Mouse (Mus musculus) limb, embryonic 14.5 days (tissue): Measurements from ENCODE around the gene 1700012B09Rik. TPM values are rescaled to one million over a fixed set of nuclear protein-coding genes. Genes with fewer than 3 reads are reported as not detected.
A peak's percentile ranks its signal among the peaks of the same experiment; 100 is the strongest.

Experiments used
- ATAC-seq: fragments of 200-750 bp; cut with Nextera tagmentation; 2 replicates; pipeline ENCODE4 v1.8.0; 2017; ENCODE audit warnings: low read depth, moderate number of reproducible peaks, moderate TSS enrichment; ENCODE audit not compliant: low FRiP score
- DNase-seq: peaks from one replicate; pipeline ENCODE4 v3.0.0-alpha.2; 2015; ENCODE audit warnings: low spot score
- H3K27ac ChIP-seq: fragments of 300-500 bp; sonication (generic); replicated peaks from 2 replicates; pipeline ENCODE4 v1.5.1; 2014; ENCODE audit warnings: low read depth, mild to moderate bottlenecking, low read length, moderate library complexity, mixed read lengths
- H3K27me3 ChIP-seq: fragments of 300-500 bp; sonication (generic); 2 replicates; pipeline ENCODE4 v1.6.1; 2014; ENCODE audit warnings: low read length, mixed read lengths; ENCODE audit not compliant: control insufficient read depth, insufficient read depth
- H3K36me3 ChIP-seq: fragments of 300-500 bp; sonication (generic); 2 replicates; pipeline ENCODE4 v1.6.1; 2014; ENCODE audit warnings: mild to moderate bottlenecking, low read length, moderate library complexity, mixed read lengths; ENCODE audit not compliant: control insufficient read depth, insufficient read depth
- H3K4me1 ChIP-seq: fragments of 300-500 bp; sonication (generic); 2 replicates; pipeline ENCODE4 v1.6.1; 2014; ENCODE audit warnings: antibody characterized with exemption, low read length, mixed read lengths; ENCODE audit not compliant: control insufficient read depth, insufficient read depth
- H3K4me2 ChIP-seq: fragments of 300-500 bp; sonication (generic); replicated peaks from 2 replicates; pipeline ENCODE4 v1.6.1; 2014; ENCODE audit warnings: low read depth, mild to moderate bottlenecking, low read length, moderate library complexity; ENCODE audit not compliant: severe bottlenecking
- H3K4me3 ChIP-seq: fragments of 300-500 bp; sonication (generic); replicated peaks from 2 replicates; pipeline ENCODE4 v1.5.1; 2014; ENCODE audit warnings: low read length
- H3K9ac ChIP-seq: fragments of 300-500 bp; sonication (generic); 2 replicates; pipeline ENCODE4 v1.6.1; 2014; ENCODE audit warnings: mild to moderate bottlenecking, low read depth, low read length, moderate library complexity; ENCODE audit not compliant: severe bottlenecking
- H3K9me3 ChIP-seq: fragments of 300-500 bp; sonication (generic); 2 replicates; pipeline ENCODE4 v1.6.1; 2016; ENCODE audit warnings: low read length; ENCODE audit not compliant: control insufficient read depth
- POLR2A ChIP-seq: fragments of 200-500 bp; IDR thresholded peaks from 2 replicates; pipeline ENCODE4 v1.8.0; 2012; ENCODE audit warnings: inconsistent platforms, mild to moderate bottlenecking, moderate library complexity, borderline replicate concordance; ENCODE audit not compliant: insufficient read depth, insufficient read length; ENCODE audit errors: extremely low read depth
- WGBS: fragments of 180-500 bp; shearing (Covaris S2); extraction: QIAGEN DNeasy Blood & Tissue Kit; methylation state at CpG from one replicate; pipeline ENCODE4 v1.1.7; 2014; 5-methylcytosine and 5-hydroxymethylcytosine counted together
- polyA plus RNA-seq, 2 experiments: library from polyadenylated mRNA; depleted of rRNA in 1 of 2; stranded (reverse) in 1 of 2; unstranded in 1 of 2; fragments of >200 nt; fragmentation: Nextera tagmentation in 1 of 2; extraction: Ambion mirVana in 1 of 2; gene quantifications; 2 replicates each; pipeline versions ENCODE4 v1.2.1 to v1.2.3; 2012 to 2014

Gene 1700012B09Rik
- not detected in 2 replicates for polyA plus RNA-seq (2012; rRNA removed)
- not detected in 2 replicates for polyA plus RNA-seq (2014; fragmentation: Nextera tagmentation; extraction: Ambion mirVana)

DNA sequence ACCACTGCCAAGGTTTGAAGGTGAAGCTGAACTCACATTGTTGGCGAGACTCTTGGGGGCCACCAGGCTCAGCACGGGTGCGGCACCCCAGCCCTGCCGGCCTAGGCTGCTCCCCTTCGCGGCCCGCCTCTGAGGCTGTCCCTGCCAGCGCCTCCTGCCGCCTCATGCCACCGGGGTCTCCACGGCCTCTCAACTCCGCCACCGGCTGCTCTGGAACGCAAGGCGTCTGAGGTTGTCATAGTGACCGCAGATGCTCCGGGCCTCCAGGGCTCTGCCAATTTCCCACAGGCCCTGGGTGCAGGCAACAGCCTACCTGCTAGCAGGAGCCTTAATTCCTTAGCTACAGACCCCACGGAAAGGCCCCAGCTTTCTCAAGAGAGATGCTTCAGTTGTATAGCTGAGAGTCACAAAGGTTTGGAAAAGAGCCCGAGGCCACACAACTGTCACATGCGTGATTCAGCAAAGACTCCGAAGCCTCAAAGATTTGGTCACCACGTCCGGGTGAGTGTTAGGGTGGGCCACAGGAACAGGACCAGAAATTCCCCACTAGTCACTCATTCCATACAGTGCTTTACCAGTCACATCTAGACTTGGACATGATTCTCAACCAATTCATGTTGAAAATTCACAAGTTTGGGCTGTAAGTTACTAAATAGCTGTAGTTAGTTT, at the start of gene 1700012B09Rik:
1700012B09Rik (minus strand) TSS at position 228 of the 669 bp plus-strand sequence.
- no peak for ATAC-seq
- H3K9ac ChIP-seq, result no peak within 1 kb of the TSS; the same call in 1 of the 2 replicates
- no peak within 1 kb of the TSS for H3K27ac ChIP-seq

DNA sequence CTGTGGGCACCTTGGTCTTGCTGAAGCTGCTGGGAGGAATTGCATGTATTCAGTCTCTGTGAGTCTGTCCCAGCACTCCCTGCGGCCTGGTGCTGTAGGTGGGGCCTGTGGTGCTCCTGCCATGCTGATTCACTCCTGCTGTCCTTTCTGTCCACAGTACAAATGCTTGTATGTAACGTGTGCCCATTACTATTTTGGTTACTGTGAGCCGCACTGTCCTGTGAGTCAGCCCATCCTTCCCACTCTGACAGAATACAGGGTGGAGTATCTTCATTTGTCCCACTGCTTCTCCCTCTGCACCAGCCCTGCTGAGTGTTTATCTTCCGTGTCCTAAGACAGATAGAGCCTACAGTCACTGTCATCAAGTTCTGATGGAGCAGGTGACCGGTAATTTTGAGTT, 39.3 kb upstream of the 1700012B09Rik start:
- no peak overlapping the region for H3K27ac ChIP-seq
- no peaks in the 10 kb centered on the region for H3K9me3 ChIP-seq
- 93% methylated on average over 5 of the region's 5 CpGs for WGBS
- no peak overlapping the region for H3K9ac ChIP-seq
- H3K4me1 ChIP-seq, result no peaks in the 10 kb centered on the region
- ATAC-seq (no peak), DNase-seq (no peak)
- H3K4me3 ChIP-seq, result no peak overlapping the region
- TF ChIP-seq POLR2A, result no peak
- no peak overlapping the region for H3K4me2 ChIP-seq
- H3K36me3 ChIP-seq, result peaks cover 59% of the 10 kb centered on the region
- no peaks in the 10 kb centered on the region for H3K27me3 ChIP-seq

More for the DNA sequence above, at the start of gene 1700012B09Rik:
- no peak for DNase-seq
- H3K27me3 ChIP-seq, result no peaks in the 10 kb centered on the region
- H3K9me3 ChIP-seq, result no peaks in the 10 kb centered on the region
- no peaks in the 10 kb centered on the region for H3K36me3 ChIP-seq
- H3K4me1 ChIP-seq, result peaks cover 19% of the 10 kb centered on the region
- 16% methylated on average over 23 of the region's 23 CpGs for WGBS
- peak within 1 kb of the TSS; percentile 25; the same call in 1 of the 2 replicates for H3K4me2 ChIP-seq
- H3K4me3 ChIP-seq, result no peak within 1 kb of the TSS
- TF ChIP-seq POLR2A, result no peak

DNA sequence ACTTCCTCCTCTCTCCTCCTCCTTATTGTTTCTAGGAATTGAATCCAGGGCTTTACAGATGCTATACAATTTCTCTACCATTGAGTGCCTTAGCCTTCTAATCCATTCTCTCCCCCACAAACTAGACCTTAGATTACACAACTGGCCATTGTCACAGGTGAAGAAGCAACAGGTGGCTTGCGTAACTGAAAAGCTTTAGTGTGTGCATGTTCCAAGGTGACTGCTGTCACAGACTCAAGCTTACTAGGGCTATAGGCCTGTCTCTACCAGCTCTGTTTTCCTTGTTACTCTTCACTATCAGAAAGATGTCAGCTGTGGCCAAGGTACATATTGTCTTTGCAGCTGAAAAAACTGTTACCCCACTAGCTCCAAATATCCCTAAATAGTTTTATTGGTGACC, 36.0 kb upstream of the 1700012B09Rik start:
- 90% methylated on average over 1 of the region's 1 CpGs for WGBS
- ATAC-seq (no peak), DNase-seq (no peak)
- TF ChIP-seq POLR2A, result no peak
- H3K4me3 ChIP-seq, result no peak overlapping the region
- H3K27me3 ChIP-seq, result no peaks in the 10 kb centered on the region
- H3K4me1 ChIP-seq, result no peaks in the 10 kb centered on the region
- no peak overlapping the region for H3K4me2 ChIP-seq
- H3K36me3 ChIP-seq, result peaks cover 62% of the 10 kb centered on the region
- no peak overlapping the region for H3K27ac ChIP-seq
- H3K9ac ChIP-seq, result no peak overlapping the region
- H3K9me3 ChIP-seq, result no peaks in the 10 kb centered on the region

DNA sequence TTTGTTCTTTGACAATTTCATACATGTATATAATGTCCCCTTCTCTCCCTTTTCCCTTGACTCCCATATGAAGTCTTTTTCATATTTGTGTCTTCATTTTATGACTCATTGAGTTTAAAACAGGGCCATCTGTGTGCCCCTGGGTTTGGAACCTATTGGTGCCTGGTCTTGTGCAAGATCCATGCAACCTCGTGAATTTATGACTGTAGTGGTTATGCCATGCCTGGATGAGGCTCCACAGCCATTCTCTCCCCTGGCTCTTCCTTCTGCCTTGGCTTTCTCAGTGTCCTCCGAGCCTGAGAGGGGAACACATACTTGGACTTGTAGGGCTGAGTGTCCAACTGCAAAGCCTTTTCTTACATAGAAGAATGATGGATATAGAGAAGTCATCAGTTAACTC, 34.9 kb upstream of the 1700012B09Rik start:
- no peak overlapping the region for H3K27ac ChIP-seq
- TF ChIP-seq POLR2A, result no peak
- H3K36me3 ChIP-seq, result peaks cover 65% of the 10 kb centered on the region
- no peak overlapping the region for H3K4me3 ChIP-seq
- no peak overlapping the region for H3K4me2 ChIP-seq
- H3K9me3 ChIP-seq, result no peaks in the 10 kb centered on the region
- DNase-seq, result no peak
- H3K27me3 ChIP-seq, result no peaks in the 10 kb centered on the region
- no peak overlapping the region for H3K9ac ChIP-seq
- no peak for ATAC-seq
- no peaks in the 10 kb centered on the region for H3K4me1 ChIP-seq
- WGBS, result 96% methylated on average over 2 of the region's 2 CpGs

DNA sequence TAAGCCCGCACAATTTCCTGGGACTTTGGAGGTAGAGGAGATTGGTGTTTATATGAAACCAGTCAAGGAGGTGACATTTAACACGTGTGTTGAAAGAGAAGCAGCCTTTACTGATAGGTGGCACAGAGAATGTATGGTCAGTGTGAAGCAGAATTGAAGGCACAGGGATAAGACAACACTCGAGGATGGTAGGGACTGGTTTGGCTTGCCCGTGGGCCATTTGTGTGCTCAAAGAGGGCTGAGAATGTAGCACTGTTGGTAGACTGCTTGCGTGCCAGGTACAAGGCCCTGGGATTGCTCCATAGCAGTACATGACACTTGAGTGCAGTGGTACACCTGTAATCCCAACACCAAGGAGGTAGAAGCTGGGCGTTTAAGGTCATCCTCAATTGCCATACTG, 16.5 kb upstream of the 1700012B09Rik start:
- no peak for TF ChIP-seq POLR2A
- Histone ChIP-seq H3K36me3 (peaks cover 51% of the 10 kb centered on the region), H3K4me2 (no peak overlapping the region), H3K4me1 (peaks cover 4% of the 10 kb centered on the region), H3K27ac (no peak overlapping the region), H3K9ac (no peak overlapping the region), H3K27me3 (no peaks in the 10 kb centered on the region), H3K9me3 (no peaks in the 10 kb centered on the region), H3K4me3 (no peak overlapping the region)
- WGBS, result 92% methylated on average over 6 of the region's 6 CpGs
- no peak for ATAC-seq
- no peak for DNase-seq
